ENCODE assay signal across 8 mouse cellular contexts in the genomic region with DNA sequence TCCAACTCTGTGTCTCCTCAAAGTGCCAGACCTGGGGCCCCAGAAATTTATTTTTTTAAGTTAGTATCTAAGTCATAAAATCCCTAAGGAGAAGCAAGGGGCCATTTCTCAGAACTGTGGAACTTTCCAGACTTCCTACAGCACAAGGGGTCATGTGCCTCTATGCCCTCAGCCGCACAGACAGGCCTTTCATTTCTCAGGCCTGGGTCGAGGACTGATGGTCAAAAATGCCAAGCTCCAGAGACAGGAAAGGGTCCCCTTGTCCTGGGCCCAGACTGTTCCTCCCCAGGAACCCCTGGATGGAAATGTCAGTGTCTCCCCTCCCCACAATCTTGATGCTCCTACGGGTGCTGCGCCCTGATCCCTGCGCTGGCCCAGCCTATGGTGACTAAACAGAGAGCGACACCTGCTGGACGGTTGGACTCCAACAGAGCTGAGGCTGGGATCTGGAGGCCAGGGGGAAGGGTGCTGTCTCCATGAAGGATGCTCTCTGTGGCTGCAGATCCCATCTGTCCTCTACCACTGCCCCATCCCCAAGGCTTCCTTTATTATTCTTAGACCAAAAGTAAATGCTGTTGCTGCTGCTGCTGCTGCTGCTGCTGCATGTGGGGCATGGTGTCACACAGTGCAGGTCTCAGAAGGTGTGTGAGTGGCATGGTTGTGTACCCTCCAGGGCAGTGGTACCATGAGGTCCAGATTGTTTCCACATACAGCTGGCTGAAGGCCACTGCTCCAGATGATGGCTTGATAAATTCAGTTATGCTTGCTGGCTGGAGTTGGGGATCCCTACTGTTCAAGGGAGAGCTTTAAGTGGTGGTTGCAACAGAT. TPM values are rescaled to one million over a fixed set of nuclear protein-coding genes. Genes with fewer than 3 reads are reported as not detected.
DNase-seq lines count a peak whose midpoint lies in the region; ATAC-seq and TF ChIP-seq lines count a peak whose summit lies in the region.

No protein-coding gene starts in this region.

- peaks cover 15% of the 10 kb centered on the region; the same call in 1 of the 2 replicates for H3K27me3 ChIP-seq in heart, postnatal 0 days (ENCODE audit: control insufficient read depth, insufficient read depth, low read length)
- H3K27me3 ChIP-seq in lung, embryonic 14.5 days (ENCODE audit: insufficient read depth, low read length): no peaks in the 10 kb centered on the region

- no peaks in the 10 kb centered on the region for H3K36me3 ChIP-seq in heart, postnatal 0 days (replicated peaks; ENCODE audit: control insufficient read depth, insufficient read depth, low read length)
- no peaks in the 10 kb centered on the region for H3K36me3 ChIP-seq in lung, embryonic 14.5 days (ENCODE audit: insufficient read depth)

- H3K4me1 ChIP-seq in embryonic fibroblast, embryonic 13.5 days (ENCODE audit: control insufficient read depth, insufficient read depth, low read length): no peaks in the 10 kb centered on the region
- H3K4me1 ChIP-seq in heart, postnatal 0 days (ENCODE audit: control insufficient read depth, insufficient read depth): no peaks in the 10 kb centered on the region
- no peaks in the 10 kb centered on the region for H3K4me1 ChIP-seq in lung, embryonic 14.5 days (ENCODE audit: insufficient read depth)

- peak; percentile 96 for TF ChIP-seq CTCF in embryonic fibroblast, embryonic 13.5 days (IDR thresholded peaks at IDR 0.05; ENCODE audit: borderline replicate concordance, insufficient read depth, low read length)
- TF ChIP-seq CTCF in heart, postnatal 0 days (IDR thresholded peaks at IDR 0.05; ENCODE audit: low read depth): peak; percentile 94
- peak; percentile 90 for TF ChIP-seq CTCF in lung, embryonic 14.5 days (IDR thresholded peaks at IDR 0.05; ENCODE audit: low read depth)

- H3K4me2 ChIP-seq in heart, postnatal 0 days (ENCODE audit: low read depth, low read length): no peak overlapping the region
- H3K4me2 ChIP-seq in lung, embryonic 14.5 days: no peak overlapping the region

- H3K9ac ChIP-seq in heart, postnatal 0 days (replicated peaks; ENCODE audit: low read depth, low read length): no peak overlapping the region
- no peak overlapping the region for H3K9ac ChIP-seq in lung, embryonic 14.5 days

- DNase-seq in CD4-positive helper T cell, adult 2 months (ENCODE audit: low read depth, low spot score): peak; percentile 28
- peak; percentile 37 to 54 for DNase-seq in adrenal gland, postnatal 4 days (ENCODE audit: low spot score in 2 of 2)
- peak; percentile 50 for DNase-seq in heart, postnatal 0 days (ENCODE audit: low spot score)
- peak; percentile 45 to 89 for DNase-seq in kidney, postnatal 36 days
- DNase-seq in lung, embryonic 14.5 days: peak; percentile 86
- peak; percentile 50 for DNase-seq in ovary, postnatal 14 days (ENCODE audit: low spot score)
- peak; percentile 40 to 54 for DNase-seq in thymus, postnatal 36 days

- no peak for TF ChIP-seq EP300 in heart, postnatal 0 days (IDR thresholded peaks at IDR 0.05; ENCODE audit: low read depth)

- 21% methylated on average over 7 of the region's 7 CpGs for WGBS in heart, postnatal 0 days
- WGBS in lung, embryonic 14.5 days: 20% methylated on average over 7 of the region's 7 CpGs

- no peaks in the 10 kb centered on the region for H3K9me3 ChIP-seq in heart, postnatal 0 days (replicated peaks; ENCODE audit: control insufficient read depth, low read length)
- H3K9me3 ChIP-seq in lung, embryonic 14.5 days (ENCODE audit: low read depth, low read length): no peaks in the 10 kb centered on the region

- TF ChIP-seq POLR2A in embryonic fibroblast, embryonic 13.5 days (IDR thresholded peaks at IDR 0.05; ENCODE audit: low read depth, low read length): no peak

- H3K4me3 ChIP-seq in embryonic fibroblast, embryonic 13.5 days (ENCODE audit: insufficient read depth, low read length): no peak overlapping the region
- H3K4me3 ChIP-seq in heart, postnatal 0 days (ENCODE audit: low read depth, low read length): no peak overlapping the region
- H3K4me3 ChIP-seq in lung, embryonic 14.5 days (ENCODE audit: low read depth, low read length): no peak overlapping the region

- peak; percentile 58; the same call in 1 of the 2 replicates for ATAC-seq in heart, postnatal 0 days (ENCODE audit: insufficient read depth, low read depth)
- peak; percentile 81; the same call in 1 of the 2 replicates for ATAC-seq in lung, embryonic 14.5 days (ENCODE audit: insufficient read depth)

- no peak overlapping the region for H3K27ac ChIP-seq in embryonic fibroblast, embryonic 13.5 days (ENCODE audit: insufficient read depth, low read length)
- H3K27ac ChIP-seq in heart, postnatal 0 days (ENCODE audit: low read depth): no peak overlapping the region
- H3K27ac ChIP-seq in lung, embryonic 14.5 days (ENCODE audit: low read depth): no peak overlapping the region

RNA-seq across cellular contexts. Expression of a gene that starts 27.5 kb away (rescaled TPM):
- 1 to 10 TPM in 1 of 2 experiments, under 1 TPM in 1; 0.50 to 1.6 TPM for total RNA-seq in adrenal gland, postnatal 4 days (2021)
- polyA plus RNA-seq in embryonic fibroblast, embryonic 13.5 days (2011; ENCODE audit: insufficient read length, low read depth, missing spikeins): 4.5 and 10.4 TPM in 2 replicates
- total RNA-seq in heart, postnatal 0 days (2014; rRNA removed; ENCODE audit: low replicate concordance): 2.2 and 5.5 TPM in 2 replicates
- 1.1 and 1.3 TPM in 2 replicates for polyA plus RNA-seq in heart, postnatal 0 days (2015; fragmentation: Nextera tagmentation; extraction: Ambion mirVana)
- polyA plus RNA-seq in lung, embryonic 14.5 days (2014; fragmentation: Nextera tagmentation; extraction: Ambion mirVana): 0.05 and 0.19 TPM in 2 replicates

RNA-seq across cellular contexts. Expression of a gene that starts 50.0 kb away (rescaled TPM):
- 1 to 10 TPM; 4.1 to 4.5 TPM for total RNA-seq in adrenal gland, postnatal 4 days (2021)
- 0.63 TPM in 1 of 2 replicates, not detected in the other for polyA plus RNA-seq in embryonic fibroblast, embryonic 13.5 days (2011; ENCODE audit: insufficient read length, low read depth, missing spikeins)
- 2.0 TPM in 1 of 2 replicates, not detected in the other for total RNA-seq in heart, postnatal 0 days (2014; rRNA removed; ENCODE audit: low replicate concordance)
- 0.40 and 0.55 TPM in 2 replicates for polyA plus RNA-seq in heart, postnatal 0 days (2015; fragmentation: Nextera tagmentation; extraction: Ambion mirVana)
- polyA plus RNA-seq in lung, embryonic 14.5 days (2014; fragmentation: Nextera tagmentation; extraction: Ambion mirVana): 2.9 and 3.7 TPM in 2 replicates

Comparison
In these comparisons a context has a peak if more than half of its experiments do, and no peak if none do; other contexts are left out.
1. DNase-seq: peak in every context shown above with its lines; median percentile 86 in lung, embryonic 14.5 days; 67 in kidney, postnatal 36 days; 50 in heart, postnatal 0 days; 50 in ovary, postnatal 14 days; 47 in thymus, postnatal 36 days; 46 in adrenal gland, postnatal 4 days; 28 in CD4-positive helper T cell, adult 2 months.